Mouse (Mus musculus) thymus, postnatal 25 days (tissue): ENCODE data around the gene Yju2.

ENCODE experiments used
- DNase-seq: peaks from one replicate; pipeline ENCODE4 v3.0.0; 2022

The Yju2 gene

DNA sequence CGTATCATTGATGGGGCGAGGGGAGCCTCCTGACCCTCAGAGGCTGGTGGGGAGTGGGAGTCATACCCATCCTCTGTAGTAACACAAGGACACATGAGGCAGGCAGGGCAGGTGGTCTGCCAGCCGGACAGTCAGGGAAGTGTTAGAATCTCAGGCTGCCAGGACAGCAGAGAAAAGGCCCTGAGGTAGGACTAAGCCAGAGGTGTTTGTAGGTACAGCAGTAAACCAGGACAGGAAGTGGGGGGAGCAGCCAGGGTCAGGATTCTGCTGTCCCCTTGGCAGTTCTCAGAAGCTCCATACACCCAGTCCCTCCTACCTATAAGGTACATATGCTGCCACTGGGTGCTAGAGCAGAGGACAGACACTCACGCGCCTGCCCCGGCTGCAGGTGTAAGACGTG, 2.7 kb downstream of the Yju2 start:
- DNase-seq: no peak

GRCm38 (mm10) chr17:55963171-55963570, 4.3 kb downstream of the Yju2 start:
- DNase-seq: no peak

DNA sequence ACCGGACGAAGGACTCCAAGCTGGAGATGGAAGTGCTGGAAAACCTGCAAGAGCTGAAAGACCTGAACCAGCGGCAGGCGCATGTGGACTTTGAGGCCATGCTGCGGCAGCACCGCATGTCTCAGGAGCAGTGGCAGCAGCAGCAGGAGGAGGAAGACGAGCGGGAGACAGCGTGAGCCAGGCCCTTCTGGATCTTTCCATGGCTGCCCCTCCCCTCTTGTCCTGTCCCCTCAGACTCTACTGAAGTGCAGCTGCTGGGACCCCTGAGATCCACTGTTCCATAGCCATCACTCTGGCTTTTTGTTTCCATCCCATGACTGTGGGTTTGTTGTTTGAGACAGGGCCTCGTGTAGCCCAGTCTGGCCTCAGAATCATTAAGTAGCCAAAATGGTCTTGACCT, 5.6 kb downstream of the Yju2 start:
- DNase-seq: no peak

DNA sequence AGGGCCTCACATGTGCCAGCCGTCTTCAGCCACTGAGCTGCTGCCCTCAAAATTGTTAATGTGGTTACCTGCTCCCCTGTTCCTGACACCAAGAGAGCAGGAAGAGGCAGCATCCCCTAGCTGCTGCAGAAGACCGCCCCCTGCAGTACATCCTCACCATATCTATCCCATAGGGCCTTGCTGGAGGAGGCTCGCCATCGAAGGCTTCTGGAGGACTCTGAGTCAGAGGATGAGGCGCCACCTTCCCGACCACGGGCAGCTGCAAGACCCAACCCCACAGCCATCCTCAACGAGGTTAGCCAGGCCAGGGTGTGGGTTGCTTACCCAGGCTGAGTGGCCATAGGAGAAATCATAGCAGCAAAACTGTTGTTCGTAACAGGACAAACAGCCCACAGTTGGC, 6.1 kb downstream of the Yju2 start:
- no peak for DNase-seq

GRCm38 (mm10) chr17:55967186-55967585, 8.3 kb downstream of the Yju2 start:
- DNase-seq: no peak

DNA sequence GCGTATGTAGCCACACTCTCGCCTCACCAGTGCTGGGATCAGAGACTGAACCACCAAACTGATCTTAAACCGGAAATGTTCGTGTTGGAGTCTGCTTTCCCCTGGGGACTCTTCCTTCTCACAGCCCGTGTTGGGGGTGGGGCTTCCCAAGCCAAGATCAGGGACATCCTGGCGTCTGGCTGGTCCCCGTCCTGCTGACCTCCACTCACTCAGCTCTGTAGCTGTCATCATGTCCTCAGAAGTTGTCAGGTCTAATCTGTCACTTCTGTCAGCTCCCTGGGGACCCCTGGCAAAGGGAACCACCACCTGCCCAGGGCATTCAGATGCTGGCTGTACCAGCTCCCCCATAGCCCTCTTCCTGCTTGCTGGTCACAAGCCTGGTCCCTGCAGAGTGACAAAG, 9.3 kb downstream of the Yju2 start:
- DNase-seq: no peak

- DNase-seq: no peak
Observed at GRCm38 (mm10) chr17:55969560-55969959, 10.7 kb downstream of the Yju2 start.

DNA sequence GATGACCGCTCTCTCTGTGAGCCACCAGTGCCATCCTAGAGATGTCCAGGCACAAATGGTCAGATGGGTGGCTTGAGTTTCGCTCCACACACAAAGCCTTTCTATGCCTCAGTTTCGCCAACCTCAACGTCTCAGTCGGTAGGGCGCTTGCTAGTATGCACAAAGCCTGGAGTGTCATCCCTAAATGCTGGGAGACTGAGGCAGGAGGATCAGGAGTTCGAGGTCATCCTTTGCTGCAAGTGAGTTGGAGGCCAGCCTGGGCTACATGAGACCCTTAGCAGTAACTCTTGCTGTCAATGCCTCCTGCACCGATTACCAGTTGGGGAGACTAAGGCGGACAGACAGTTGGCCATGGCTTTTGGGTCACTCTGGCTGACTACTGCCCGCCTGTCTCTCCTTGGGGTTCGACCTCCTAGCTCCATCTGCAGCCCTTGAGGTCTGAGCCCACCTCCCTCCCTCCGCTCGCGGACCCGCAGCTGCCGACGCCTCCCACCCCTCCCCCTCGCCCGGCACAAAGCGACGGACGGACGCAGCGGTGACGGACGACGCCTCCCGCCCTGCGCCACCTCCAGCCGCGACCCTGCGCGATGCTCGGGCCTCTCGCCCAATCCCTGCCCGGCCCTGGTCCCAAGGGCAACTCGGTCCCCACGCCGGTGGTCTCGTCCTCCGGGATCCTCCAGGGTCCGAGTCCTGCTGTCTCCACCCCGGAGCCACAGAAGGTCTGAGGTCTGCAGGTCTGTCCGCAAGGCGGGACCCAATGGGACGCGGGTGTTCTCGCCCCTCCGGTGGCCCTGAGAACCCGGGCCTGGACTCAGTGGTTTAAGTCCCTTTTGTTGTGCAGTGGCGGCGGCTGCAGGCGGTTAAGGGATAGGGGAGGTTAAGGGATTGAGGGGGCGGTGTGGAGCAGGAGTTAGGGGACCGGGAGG, 11.3 kb downstream of the Yju2 start, which contains the start of gene Shd:
Shd (plus strand) TSS at position 502 of the 926 bp plus-strand sequence.
- DNase-seq: no peak

GRCm38 (mm10) chr17:55971453-55971852, 12.6 kb downstream of the Yju2 start:
- no peak for DNase-seq

GRCm38 (mm10) chr17:55976255-55976862, 17.5 kb downstream of the Yju2 start:
- DNase-seq: peak; percentile 74

GRCm38 (mm10) chr17:55977301-55977700, 18.4 kb downstream of the Yju2 start:
- no peak for DNase-seq

DNA sequence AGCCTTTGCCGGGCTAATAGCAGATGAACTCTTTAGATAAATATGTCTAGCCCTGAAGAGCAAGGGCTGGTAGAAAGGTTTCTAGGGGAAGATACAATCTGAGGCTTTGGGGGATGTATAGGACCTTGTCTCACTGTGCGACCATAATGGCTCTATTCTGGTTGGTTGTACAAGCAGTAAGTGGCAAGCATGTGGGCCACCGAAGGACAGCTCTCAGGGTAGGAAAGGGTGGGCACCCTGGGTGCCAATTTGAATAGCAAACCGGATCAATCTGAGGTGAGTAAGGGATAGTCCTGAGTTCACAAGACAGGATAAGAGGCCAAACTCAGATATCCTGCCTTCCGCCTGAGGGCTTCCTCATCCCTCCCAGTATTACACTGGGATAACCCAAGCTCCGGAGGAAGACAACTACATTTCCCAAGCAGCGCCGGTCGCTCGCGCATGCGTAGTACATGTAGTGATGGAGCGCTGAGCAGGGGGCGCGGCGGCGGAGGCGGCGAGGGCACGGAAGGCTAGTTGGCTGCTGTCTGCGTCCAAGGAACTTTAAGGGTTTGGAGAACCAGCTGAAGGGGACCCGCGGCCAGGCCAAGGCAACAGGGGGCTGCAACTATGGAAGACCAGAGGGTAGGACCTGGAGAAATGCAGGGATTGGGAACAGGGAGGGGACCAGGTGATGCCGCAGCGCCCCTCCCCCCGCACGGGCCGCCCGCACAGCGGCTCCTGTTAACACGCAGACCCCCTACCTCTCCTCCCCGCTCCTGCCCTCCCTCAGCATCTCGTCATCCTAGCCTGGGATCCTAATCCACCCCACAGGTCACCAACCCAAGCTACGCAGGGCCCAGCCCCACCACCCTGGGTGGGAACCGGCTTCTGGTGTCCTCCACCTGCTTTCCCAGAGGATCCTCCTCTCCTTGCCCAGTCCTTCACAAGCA, 27.4 kb downstream of the Yju2 start, which contains the start of gene Fsd1:
Fsd1 (plus strand) TSS at position 480 of the 932 bp plus-strand sequence.
- peak; percentile 32 for DNase-seq

- DNase-seq: no peak
Observed at GRCm38 (mm10) chr17:55990278-55990898, 31.5 kb downstream of the Yju2 start.

DNA sequence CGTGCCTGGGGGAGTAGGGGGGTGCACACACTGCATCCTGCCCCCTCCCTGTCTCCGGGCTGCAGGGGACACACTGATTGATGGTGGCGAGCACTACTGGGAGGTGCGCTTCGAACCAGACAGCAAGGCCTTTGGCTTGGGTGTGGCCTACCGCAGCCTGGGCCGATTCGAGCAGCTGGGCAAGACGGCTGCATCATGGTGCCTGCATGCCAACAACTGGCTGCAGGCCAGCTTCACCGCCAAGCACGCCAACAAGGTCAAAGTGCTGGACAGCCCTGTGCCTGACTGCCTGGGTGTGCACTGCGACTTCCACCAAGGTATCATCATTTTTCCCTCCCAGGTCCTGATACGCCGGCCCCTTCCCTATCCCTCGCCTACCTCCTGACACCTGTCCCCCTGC, 37.1 kb downstream of the Yju2 start:
- no peak for DNase-seq

GRCm38 (mm10) chr17:55999794-56000499, 41.0 kb downstream of the Yju2 start:
- no peak for DNase-seq

- no peak for DNase-seq
Observed at GRCm38 (mm10) chr17:56003000-56003399, 44.1 kb downstream of the Yju2 start.

GRCm38 (mm10) chr17:56005415-56006061, 46.6 kb downstream of the Yju2 start, which contains the start of the genes Stap2 and Mpnd:
TSS of gene Stap2 (minus strand) at chr17:56005584.
TSS of gene Mpnd (plus strand) at chr17:56005711.
- DNase-seq: no peak

DNA sequence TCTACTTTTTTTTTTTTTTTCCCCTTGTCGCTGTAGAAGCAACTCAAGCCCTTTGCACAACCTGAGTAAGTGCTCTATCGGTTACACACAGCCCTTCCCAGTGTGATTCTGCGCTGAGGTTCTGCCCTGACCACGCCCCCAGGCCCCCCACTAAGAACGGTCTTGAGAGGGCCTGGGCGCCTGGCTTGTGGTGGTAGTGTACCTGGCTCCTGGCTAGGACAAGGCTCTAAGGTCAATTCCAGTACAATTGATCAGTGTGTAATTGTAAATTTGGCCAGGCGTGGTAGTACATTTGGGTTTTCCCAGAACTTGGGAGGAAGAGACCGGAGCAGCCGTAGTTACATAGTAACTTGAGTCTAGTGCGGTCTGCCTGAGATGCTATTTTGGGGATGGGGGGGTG, 48.1 kb downstream of the Yju2 start:
- no peak for DNase-seq

DNA sequence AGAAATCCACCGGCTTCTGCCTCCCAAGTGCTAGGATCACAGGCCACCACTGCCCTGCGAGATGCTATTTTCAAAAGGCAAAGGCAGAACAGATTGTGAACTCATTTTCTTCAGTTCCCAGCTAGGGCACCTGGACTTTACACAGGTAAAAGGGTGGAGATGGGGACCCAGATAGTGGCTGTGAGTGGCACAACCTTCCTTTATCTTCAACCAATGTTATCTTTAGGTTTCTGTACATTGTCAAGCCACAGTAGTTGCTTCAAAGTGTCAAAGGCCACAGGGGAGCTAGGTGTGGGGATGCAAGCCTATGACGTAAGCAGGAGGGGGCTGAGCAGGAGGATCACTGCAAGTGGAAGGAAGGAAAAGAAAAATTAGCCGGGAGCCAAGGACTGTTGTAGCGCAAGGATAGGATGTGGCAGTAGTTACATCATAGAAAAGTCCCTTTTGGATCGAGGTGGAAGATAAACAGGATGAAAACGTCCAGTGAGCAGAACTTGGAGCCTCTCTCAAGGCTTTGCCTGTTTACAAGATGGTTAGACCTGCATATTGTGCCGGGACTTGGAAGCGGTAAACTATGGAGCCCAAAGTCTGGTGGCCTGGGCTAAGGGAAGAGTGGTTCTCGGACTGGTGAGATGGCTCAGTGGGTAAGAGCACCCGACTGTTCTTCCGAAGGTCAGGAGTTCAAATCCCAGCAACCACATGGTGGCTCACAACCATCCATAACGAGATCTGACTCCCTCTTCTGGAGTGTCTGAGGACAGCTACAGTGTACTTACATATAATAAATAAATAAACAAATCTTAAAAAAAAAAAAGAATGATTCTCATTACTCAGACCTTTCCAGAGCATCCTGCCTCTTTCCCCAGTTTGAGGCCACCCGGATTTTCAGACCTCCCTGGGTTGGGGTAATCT, 48.8 kb downstream of the Yju2 start:
- DNase-seq: no peak
